Mouse (Mus musculus): ENCODE measurements at regions not wholly inside any gene's neighbourhood (a gene's known extent, or its start where the extent isn't known, plus 50 kb on each side); places are given as distances from the start of the nearest gene placed in this dataset.

DNA sequence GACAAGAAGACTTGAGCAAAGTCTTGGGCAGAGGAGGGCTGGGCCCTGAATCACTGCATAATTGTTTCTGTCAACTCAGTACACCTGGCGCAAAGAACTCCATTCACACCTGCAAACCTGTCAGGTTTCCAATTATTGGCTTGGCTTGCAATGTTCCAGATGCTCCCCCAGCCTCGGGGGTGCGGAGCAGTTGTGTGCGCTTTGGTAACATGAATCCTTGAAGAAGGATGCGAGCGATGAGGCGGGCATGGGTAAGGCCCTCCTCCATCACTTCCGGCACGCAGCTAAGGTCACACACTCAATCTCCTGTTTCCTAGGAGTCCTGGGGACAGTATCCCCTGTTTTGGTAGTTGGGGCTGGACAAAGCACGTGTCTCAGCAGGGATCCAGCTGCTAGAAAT, 81.6 kb upstream of the Pcdh8 start:
- TF ChIP-seq CTCF (IDR thresholded peaks at IDR 0.05; ENCODE audit: low read depth), result no peak
- no peak for TF ChIP-seq EP300 (IDR thresholded peaks at IDR 0.05; ENCODE audit: low read depth)
- H3K4me2 ChIP-seq (ENCODE audit: low read depth, low read length), result no peak overlapping the region
- no peaks in the 10 kb centered on the region for H3K9me3 ChIP-seq (replicated peaks; ENCODE audit: control insufficient read depth, low read length)
- DNase-seq (ENCODE audit: low spot score), result no peak
- H3K27me3 ChIP-seq (ENCODE audit: control insufficient read depth, insufficient read depth, low read length), result no peaks in the 10 kb centered on the region
- H3K9ac ChIP-seq (replicated peaks; ENCODE audit: low read depth, low read length), result no peak overlapping the region
- no peaks in the 10 kb centered on the region for H3K36me3 ChIP-seq (replicated peaks; ENCODE audit: control insufficient read depth, insufficient read depth, low read length)
- H3K27ac ChIP-seq (ENCODE audit: low read depth), result no peak overlapping the region
- H3K4me3 ChIP-seq (ENCODE audit: low read depth, low read length), result no peak overlapping the region
- no peak for ATAC-seq (ENCODE audit: insufficient read depth, low read depth)
- no peaks in the 10 kb centered on the region for H3K4me1 ChIP-seq (ENCODE audit: control insufficient read depth, insufficient read depth)
- 76% methylated on average over 10 of the region's 10 CpGs for WGBS

DNA sequence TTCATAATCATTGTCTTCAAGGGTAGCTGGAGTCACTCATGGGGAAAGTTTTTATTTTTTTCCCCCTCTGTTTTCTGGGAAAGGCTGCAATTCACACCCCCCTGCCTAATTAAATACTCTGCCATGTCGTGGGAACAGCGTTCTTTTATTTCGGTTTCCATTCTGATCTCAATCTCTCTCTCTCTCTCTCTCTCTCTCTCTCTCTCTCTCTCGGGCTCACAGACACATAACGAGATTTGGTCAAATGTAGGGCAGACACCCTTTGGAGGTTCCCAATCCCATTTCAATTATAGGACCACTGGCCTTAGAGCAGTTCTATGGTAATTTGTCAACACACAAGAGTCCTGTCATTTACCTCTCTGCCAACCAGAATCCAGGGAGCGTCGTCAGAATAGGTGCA, 80.7 kb upstream of the Pcdh8 start:
- H3K36me3 ChIP-seq (replicated peaks; ENCODE audit: control insufficient read depth, insufficient read depth, low read length), result no peaks in the 10 kb centered on the region
- H3K9ac ChIP-seq (replicated peaks; ENCODE audit: low read depth, low read length), result no peak overlapping the region
- H3K4me3 ChIP-seq (ENCODE audit: low read depth, low read length), result no peak overlapping the region
- H3K27ac ChIP-seq (ENCODE audit: low read depth), result no peak overlapping the region
- H3K4me2 ChIP-seq (ENCODE audit: low read depth, low read length), result no peak overlapping the region
- WGBS, result 83% methylated on average over 7 of the region's 7 CpGs
- no peaks in the 10 kb centered on the region for H3K9me3 ChIP-seq (replicated peaks; ENCODE audit: control insufficient read depth, low read length)
- DNase-seq (ENCODE audit: low spot score) (no peak), ATAC-seq (ENCODE audit: insufficient read depth, low read depth) (no peak)
- TF ChIP-seq CTCF (IDR thresholded peaks at IDR 0.05; ENCODE audit: low read depth) (no peak), EP300 (IDR thresholded peaks at IDR 0.05; ENCODE audit: low read depth) (no peak)
- no peaks in the 10 kb centered on the region for H3K27me3 ChIP-seq (ENCODE audit: control insufficient read depth, insufficient read depth, low read length)
- no peaks in the 10 kb centered on the region for H3K4me1 ChIP-seq (ENCODE audit: control insufficient read depth, insufficient read depth)

DNA sequence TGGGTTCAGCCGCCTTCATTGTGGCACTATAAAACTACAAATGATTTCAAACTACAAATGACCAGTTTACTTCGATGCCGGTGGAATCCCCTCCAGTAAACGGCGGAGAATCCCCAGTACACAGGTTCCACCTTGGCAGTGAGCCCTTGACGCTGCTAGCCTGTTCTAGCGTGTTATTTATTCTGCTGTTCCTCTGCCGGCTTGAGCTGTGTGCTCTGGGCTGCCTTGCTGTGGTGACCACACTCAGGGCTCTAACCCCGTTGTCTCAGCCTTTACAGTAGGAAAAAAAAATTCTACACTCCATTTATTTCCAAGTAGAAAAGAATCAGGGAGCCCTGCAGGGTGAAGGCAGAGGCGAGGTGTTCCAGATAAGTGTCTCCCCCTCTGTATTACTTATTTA, 80.1 kb upstream of the Pcdh8 start:
- Histone ChIP-seq H3K4me1 (ENCODE audit: control insufficient read depth, insufficient read depth) (no peaks in the 10 kb centered on the region), H3K27me3 (ENCODE audit: control insufficient read depth, insufficient read depth, low read length) (no peaks in the 10 kb centered on the region), H3K36me3 (replicated peaks; ENCODE audit: control insufficient read depth, insufficient read depth, low read length) (no peaks in the 10 kb centered on the region), H3K27ac (ENCODE audit: low read depth) (no peak overlapping the region), H3K4me3 (ENCODE audit: low read depth, low read length) (no peak overlapping the region), H3K9ac (replicated peaks; ENCODE audit: low read depth, low read length) (no peak overlapping the region), H3K4me2 (ENCODE audit: low read depth, low read length) (no peak overlapping the region), H3K9me3 (replicated peaks; ENCODE audit: control insufficient read depth, low read length) (no peaks in the 10 kb centered on the region)
- no peak for DNase-seq (ENCODE audit: low spot score)
- 82% methylated on average over 10 of the region's 10 CpGs for WGBS
- ATAC-seq (ENCODE audit: insufficient read depth, low read depth), result no peak
- TF ChIP-seq EP300 (IDR thresholded peaks at IDR 0.05; ENCODE audit: low read depth) (no peak), CTCF (IDR thresholded peaks at IDR 0.05; ENCODE audit: low read depth) (no peak)

DNA sequence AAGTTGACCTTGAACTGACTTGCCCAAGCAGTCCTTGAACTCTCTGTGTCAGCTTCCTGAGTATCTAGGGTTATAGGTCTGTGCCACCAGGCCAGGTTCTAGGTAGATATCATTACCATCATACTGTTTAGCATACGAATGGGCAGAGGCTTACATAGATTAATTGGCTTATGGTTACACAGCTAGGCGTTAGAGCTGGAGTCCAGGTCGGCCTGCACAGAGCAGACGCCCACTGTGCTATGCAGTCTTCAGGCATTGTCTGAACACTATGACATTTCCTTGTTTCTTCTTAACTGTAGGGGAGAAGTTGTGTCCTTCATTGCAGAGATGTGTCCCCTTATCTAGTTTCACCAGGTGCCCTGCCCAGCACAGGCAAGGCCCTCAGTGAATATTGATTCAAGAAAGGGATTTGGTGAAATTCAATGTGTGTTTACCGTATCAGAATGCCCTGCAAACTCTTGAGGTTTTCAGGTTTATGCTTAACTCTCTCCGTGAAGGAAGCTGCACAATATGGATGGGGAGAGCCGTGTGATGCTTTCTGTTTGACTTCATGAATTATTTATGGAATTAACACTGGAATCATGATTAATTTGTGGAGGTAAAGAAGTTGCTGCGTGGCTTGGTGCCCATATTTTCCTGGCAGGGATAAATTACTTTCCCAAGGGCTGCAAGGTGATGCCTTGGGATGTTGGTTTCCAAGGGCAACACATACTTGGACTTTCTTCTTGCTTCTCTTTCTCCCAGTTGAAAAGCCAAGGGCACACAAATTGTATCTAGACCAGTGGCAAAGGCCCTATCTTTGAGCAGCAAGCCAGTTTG, 78.7 kb upstream of the Pcdh8 start:
- WGBS, result 75% methylated on average over 8 of the region's 8 CpGs
- no peaks in the 10 kb centered on the region for H3K36me3 ChIP-seq (replicated peaks; ENCODE audit: control insufficient read depth, insufficient read depth, low read length)
- no peaks in the 10 kb centered on the region for H3K27me3 ChIP-seq (ENCODE audit: control insufficient read depth, insufficient read depth, low read length)
- no peak overlapping the region for H3K4me2 ChIP-seq (ENCODE audit: low read depth, low read length)
- no peak for TF ChIP-seq CTCF (IDR thresholded peaks at IDR 0.05; ENCODE audit: low read depth)
- no peak for TF ChIP-seq EP300 (IDR thresholded peaks at IDR 0.05; ENCODE audit: low read depth)
- no peak for ATAC-seq (ENCODE audit: insufficient read depth, low read depth)
- H3K9ac ChIP-seq (replicated peaks; ENCODE audit: low read depth, low read length), result no peak overlapping the region
- DNase-seq (ENCODE audit: low spot score), result no peak
- H3K4me1 ChIP-seq (ENCODE audit: control insufficient read depth, insufficient read depth), result no peaks in the 10 kb centered on the region
- H3K9me3 ChIP-seq (replicated peaks; ENCODE audit: control insufficient read depth, low read length), result no peaks in the 10 kb centered on the region
- H3K4me3 ChIP-seq (ENCODE audit: low read depth, low read length), result no peak overlapping the region
- no peak overlapping the region for H3K27ac ChIP-seq (ENCODE audit: low read depth)

DNA sequence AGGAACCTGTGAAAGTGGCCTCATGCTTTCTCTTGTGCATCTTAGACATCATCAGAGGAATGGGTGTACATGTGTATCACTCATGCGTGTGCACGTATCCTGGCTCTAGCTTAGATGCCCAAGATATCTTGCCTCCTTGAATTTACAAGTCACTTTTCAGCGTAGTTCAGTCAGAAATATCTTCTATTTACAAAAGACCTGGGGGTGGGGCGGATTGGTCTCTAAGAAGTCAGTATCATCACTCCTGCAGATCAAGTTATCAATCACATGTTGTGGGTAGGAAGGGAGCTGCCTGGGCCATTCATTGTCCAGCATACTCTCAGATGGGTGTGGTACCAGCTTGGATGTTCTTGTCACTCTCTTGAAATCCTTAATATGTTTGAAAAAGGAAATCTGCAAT, 77.0 kb upstream of the Pcdh8 start:
- H3K9ac ChIP-seq (replicated peaks; ENCODE audit: low read depth, low read length), result no peak overlapping the region
- no peaks in the 10 kb centered on the region for H3K9me3 ChIP-seq (replicated peaks; ENCODE audit: control insufficient read depth, low read length)
- no peak overlapping the region for H3K4me3 ChIP-seq (ENCODE audit: low read depth, low read length)
- no peak for DNase-seq (ENCODE audit: low spot score)
- H3K27me3 ChIP-seq (ENCODE audit: control insufficient read depth, insufficient read depth, low read length), result no peaks in the 10 kb centered on the region
- TF ChIP-seq CTCF (IDR thresholded peaks at IDR 0.05; ENCODE audit: low read depth) (no peak), EP300 (IDR thresholded peaks at IDR 0.05; ENCODE audit: low read depth) (no peak)
- H3K27ac ChIP-seq (ENCODE audit: low read depth), result no peak overlapping the region
- ATAC-seq (ENCODE audit: insufficient read depth, low read depth), result no peak
- H3K4me2 ChIP-seq (ENCODE audit: low read depth, low read length), result no peak overlapping the region
- no peaks in the 10 kb centered on the region for H3K36me3 ChIP-seq (replicated peaks; ENCODE audit: control insufficient read depth, insufficient read depth, low read length)
- no peaks in the 10 kb centered on the region for H3K4me1 ChIP-seq (ENCODE audit: control insufficient read depth, insufficient read depth)
- 83% methylated on average over 4 of the region's 4 CpGs for WGBS

DNA sequence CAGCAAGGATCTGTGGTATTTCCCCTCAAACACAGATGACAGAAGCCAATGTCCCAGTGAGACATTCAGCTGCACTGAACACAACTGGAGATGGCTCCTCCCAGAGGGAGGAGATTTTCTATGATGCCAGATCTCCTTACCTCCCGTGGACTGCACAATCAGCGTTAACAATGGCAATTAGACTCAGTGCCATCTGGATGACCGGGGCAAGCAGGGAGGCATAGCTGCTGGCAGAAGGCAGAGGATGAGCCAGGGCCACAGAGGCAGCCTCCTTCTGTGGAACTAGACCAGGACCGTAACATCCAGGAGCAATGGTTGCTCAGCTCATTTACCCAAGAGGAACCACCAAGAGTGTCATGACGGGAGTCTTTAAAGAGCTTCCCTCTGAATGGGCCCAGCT, 73.2 kb upstream of the Pcdh8 start:
- no peak for ATAC-seq (ENCODE audit: insufficient read depth, low read depth)
- no peak overlapping the region for H3K4me3 ChIP-seq (ENCODE audit: low read depth, low read length)
- 76% methylated on average over 5 of the region's 5 CpGs for WGBS

More for the DNA sequence above, 73.2 kb upstream of the Pcdh8 start:
- H3K4me2 ChIP-seq (ENCODE audit: low read depth, low read length), result no peak overlapping the region
- no peak overlapping the region for H3K9ac ChIP-seq (replicated peaks; ENCODE audit: low read depth, low read length)
- no peaks in the 10 kb centered on the region for H3K27me3 ChIP-seq (ENCODE audit: control insufficient read depth, insufficient read depth, low read length)
- H3K4me1 ChIP-seq (ENCODE audit: control insufficient read depth, insufficient read depth), result no peaks in the 10 kb centered on the region
- no peaks in the 10 kb centered on the region for H3K9me3 ChIP-seq (replicated peaks; ENCODE audit: control insufficient read depth, low read length)
- no peak for DNase-seq (ENCODE audit: low spot score)
- no peaks in the 10 kb centered on the region for H3K36me3 ChIP-seq (replicated peaks; ENCODE audit: control insufficient read depth, insufficient read depth, low read length)
- no peak overlapping the region for H3K27ac ChIP-seq (ENCODE audit: low read depth)
- TF ChIP-seq CTCF (IDR thresholded peaks at IDR 0.05; ENCODE audit: low read depth) (no peak), EP300 (IDR thresholded peaks at IDR 0.05; ENCODE audit: low read depth) (no peak)

Data from heart, postnatal 0 days (tissue).